Mouse (Mus musculus): ENCODE measurements around the gene Ldb2.

DNA sequence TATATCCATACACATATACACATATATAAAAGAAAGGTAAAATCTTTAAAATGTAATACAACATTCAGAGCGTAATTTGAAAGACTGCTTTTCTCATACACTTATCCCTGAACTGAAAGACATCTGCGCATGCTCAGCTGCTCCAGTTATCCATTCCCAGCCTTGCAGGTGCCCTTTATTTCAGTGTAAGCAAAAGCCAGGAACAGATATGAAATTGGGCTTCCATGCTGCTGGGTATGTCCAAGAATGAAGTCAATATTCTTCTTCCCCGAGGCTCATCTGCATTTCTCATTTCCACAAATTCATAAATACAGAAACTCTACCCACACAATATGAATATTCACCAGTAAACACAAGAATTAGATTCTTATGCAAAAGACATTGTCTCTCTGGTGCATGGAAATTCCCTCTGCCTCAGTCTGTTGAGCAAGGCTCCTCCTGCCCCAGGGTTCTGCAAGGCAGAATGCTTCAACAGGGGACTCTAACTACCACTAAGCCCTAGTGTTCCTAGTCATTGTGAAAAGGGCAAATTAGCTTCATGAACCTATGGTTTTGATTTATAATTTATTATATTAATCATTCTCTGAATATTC lies 65.3 kb downstream of the Ldb2 start:
- no peak for TF ChIP-seq CTCF (IDR thresholded peaks at IDR 0.05; ENCODE audit: low read depth, low read length)
- TF ChIP-seq POLR2AphosphoS5 (IDR thresholded peaks at IDR 0.05; ENCODE audit: insufficient replicate concordance, low read depth, low read length) = no peak

Measured in G1E (cell line).